Mouse (Mus musculus): ENCODE measurements around the gene Ube2c. TPM values are rescaled to one million over a fixed set of nuclear protein-coding genes. Genes with fewer than 3 reads are reported as not detected.

The Ube2c gene
- polyA plus RNA-seq, 2 experiments, result 279 to 293 TPM

DNA sequence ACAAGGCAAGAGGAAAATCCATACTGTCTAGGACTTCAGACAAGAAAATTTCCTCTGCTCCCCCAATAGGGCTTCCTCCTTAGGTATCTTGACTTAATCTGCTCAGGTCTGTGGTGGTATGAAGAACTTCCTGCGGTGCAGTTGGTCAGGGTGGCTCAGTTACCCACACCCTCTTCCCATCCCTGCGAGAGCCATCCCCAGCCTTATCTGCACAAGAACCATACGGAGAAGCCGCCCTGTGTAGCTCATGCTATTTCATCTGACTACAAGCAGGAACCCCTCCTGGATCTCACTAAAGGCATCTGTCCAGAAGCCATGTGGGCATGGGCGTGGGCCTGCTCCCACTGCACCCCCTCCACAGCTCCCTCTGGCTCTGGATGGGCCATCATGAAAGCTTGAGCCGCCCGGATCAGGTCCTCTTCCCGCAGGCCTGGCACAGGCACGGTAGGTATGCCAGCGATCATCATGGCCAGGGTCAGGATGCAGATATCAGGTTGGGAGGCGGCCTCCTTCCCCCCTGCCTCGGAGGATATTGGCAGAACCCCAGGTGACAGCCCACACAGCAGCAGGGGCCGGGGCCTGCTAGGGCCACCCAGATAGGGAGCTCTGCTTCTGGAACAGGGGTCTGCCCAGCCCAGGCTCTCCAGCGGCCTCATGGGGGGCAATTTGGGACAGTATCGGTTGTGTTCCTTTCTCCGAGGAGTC lies 57.6 kb downstream of the Ube2c start:
- 93% methylated on average over 14 of the region's 16 CpGs for WGBS
- Histone ChIP-seq H3K4me2 (replicated peaks; ENCODE audit: low read depth, low read length, severe bottlenecking) (no peak overlapping the region), H3K9me3 (ENCODE audit: control insufficient read depth, low read length) (no peaks in the 10 kb centered on the region), H3K27me3 (ENCODE audit: control insufficient read depth, insufficient read depth, low read length) (no peaks in the 10 kb centered on the region), H3K4me1 (ENCODE audit: control insufficient read depth, insufficient read depth, low read length) (peaks cover 6% of the 10 kb centered on the region; the same call in 1 of the 2 replicates), H3K4me3 (replicated peaks; ENCODE audit: low read length) (no peak overlapping the region), H3K27ac (replicated peaks; ENCODE audit: low read depth, low read length) (no peak overlapping the region), H3K36me3 (ENCODE audit: control insufficient read depth, insufficient read depth, low read length) (peaks cover 42% of the 10 kb centered on the region), H3K9ac (ENCODE audit: low read depth, low read length, severe bottlenecking) (no peak overlapping the region)
- ATAC-seq (ENCODE audit: low FRiP score, low read depth), result no peak
- TF ChIP-seq POLR2A (IDR thresholded peaks at IDR 0.05; ENCODE audit: borderline replicate concordance, extremely low read depth, insufficient read depth, insufficient read length), result no peak
- no peak for DNase-seq (ENCODE audit: low spot score)

Other genes with a start within 250 kb of the Ube2c start
- gene Wfdc2, start 207.5 kb upstream of the Ube2c start, polyA plus RNA-seq (2012; rRNA removed), result 30.4 and 31.0 TPM in 2 replicates
- gene Wfdc2, start 207.5 kb upstream of the Ube2c start, polyA plus RNA-seq (2014; fragmentation: Nextera tagmentation; extraction: Ambion mirVana), result 27.3 and 44.0 TPM in 2 replicates
- gene Spint3, start 196.4 kb upstream of the Ube2c start, polyA plus RNA-seq (2012; rRNA removed), result not detected in 2 replicates
- gene Spint3, start 196.4 kb upstream of the Ube2c start, polyA plus RNA-seq (2014; fragmentation: Nextera tagmentation; extraction: Ambion mirVana), result not detected in 2 replicates
- 0.37 and 0.55 TPM in 2 replicates for gene Wfdc6a, start 184.5 kb upstream of the Ube2c start, polyA plus RNA-seq (2012; rRNA removed)
- 0.25 and 0.53 TPM in 2 replicates for gene Wfdc6a, start 184.5 kb upstream of the Ube2c start, polyA plus RNA-seq (2014; fragmentation: Nextera tagmentation; extraction: Ambion mirVana)
- gene Eppin, start 176.3 kb upstream of the Ube2c start, polyA plus RNA-seq (2012; rRNA removed), result not detected in 2 replicates
- not detected in 2 replicates for gene Eppin, start 176.3 kb upstream of the Ube2c start, polyA plus RNA-seq (2014; fragmentation: Nextera tagmentation; extraction: Ambion mirVana)
- gene Wfdc6b, start 156.4 kb upstream of the Ube2c start, polyA plus RNA-seq (2012; rRNA removed), result not detected in 2 replicates
- gene Wfdc6b, start 156.4 kb upstream of the Ube2c start, polyA plus RNA-seq (2014; fragmentation: Nextera tagmentation; extraction: Ambion mirVana), result not detected in 2 replicates
- gene Wfdc8, start 156.3 kb upstream of the Ube2c start, polyA plus RNA-seq (2012; rRNA removed), result not detected in 2 replicates
- gene Wfdc8, start 156.3 kb upstream of the Ube2c start, polyA plus RNA-seq (2014; fragmentation: Nextera tagmentation; extraction: Ambion mirVana), result not detected in 2 replicates
- gene Wfdc16, start 131.1 kb upstream of the Ube2c start, polyA plus RNA-seq (2012; rRNA removed), result not detected in 2 replicates
- gene Wfdc16, start 131.1 kb upstream of the Ube2c start, polyA plus RNA-seq (2014; fragmentation: Nextera tagmentation; extraction: Ambion mirVana), result not detected in 2 replicates
- gene Wfdc10, start 113.9 kb upstream of the Ube2c start, polyA plus RNA-seq (2012; rRNA removed), result 0.31 and 0.37 TPM in 2 replicates
- 0.68 TPM in 1 of 2 replicates, not detected in the other for gene Wfdc10, start 113.9 kb upstream of the Ube2c start, polyA plus RNA-seq (2014; fragmentation: Nextera tagmentation; extraction: Ambion mirVana)
- gene Wfdc9, start 113.3 kb upstream of the Ube2c start, polyA plus RNA-seq (2012; rRNA removed), result not detected in 2 replicates
- not detected in 2 replicates for gene Wfdc9, start 113.3 kb upstream of the Ube2c start, polyA plus RNA-seq (2014; fragmentation: Nextera tagmentation; extraction: Ambion mirVana)
- not detected in 2 replicates for gene Wfdc11, start 95.8 kb upstream of the Ube2c start, polyA plus RNA-seq (2012; rRNA removed)
- gene Wfdc11, start 95.8 kb upstream of the Ube2c start, polyA plus RNA-seq (2014; fragmentation: Nextera tagmentation; extraction: Ambion mirVana), result not detected in 2 replicates
- 0.06 and 0.08 TPM in 2 replicates for gene Wfdc13, start 84.8 kb upstream of the Ube2c start, polyA plus RNA-seq (2012; rRNA removed)
- gene Wfdc13, start 84.8 kb upstream of the Ube2c start, polyA plus RNA-seq (2014; fragmentation: Nextera tagmentation; extraction: Ambion mirVana), result 0.18 TPM in 1 of 2 replicates, not detected in the other
- gene Spint4, start 71.4 kb upstream of the Ube2c start, polyA plus RNA-seq (2012; rRNA removed), result not detected in 2 replicates
- gene Spint4, start 71.4 kb upstream of the Ube2c start, polyA plus RNA-seq (2014; fragmentation: Nextera tagmentation; extraction: Ambion mirVana), result not detected in 2 replicates
- not detected in 2 replicates for gene Spint5, start 54.6 kb upstream of the Ube2c start, polyA plus RNA-seq (2012; rRNA removed)
- gene Spint5, start 54.6 kb upstream of the Ube2c start, polyA plus RNA-seq (2014; fragmentation: Nextera tagmentation; extraction: Ambion mirVana), result not detected in 2 replicates
- 0.67 and 0.79 TPM in 2 replicates for gene Wfdc3, start 24.0 kb upstream of the Ube2c start, polyA plus RNA-seq (2012; rRNA removed)
- 0.37 and 0.50 TPM in 2 replicates for gene Wfdc3, start 24.0 kb upstream of the Ube2c start, polyA plus RNA-seq (2014; fragmentation: Nextera tagmentation; extraction: Ambion mirVana)
- 46.0 and 58.6 TPM in 2 replicates for gene Dnttip1, start 23.9 kb upstream of the Ube2c start, polyA plus RNA-seq (2012; rRNA removed)
- gene Dnttip1, start 23.9 kb upstream of the Ube2c start, polyA plus RNA-seq (2014; fragmentation: Nextera tagmentation; extraction: Ambion mirVana), result 70.1 and 70.6 TPM in 2 replicates
- 178 and 322 TPM in 2 replicates for gene Tnnc2, start 10.1 kb downstream of the Ube2c start, polyA plus RNA-seq (2012; rRNA removed)
- gene Tnnc2, start 10.1 kb downstream of the Ube2c start, polyA plus RNA-seq (2014; fragmentation: Nextera tagmentation; extraction: Ambion mirVana), result 273 and 401 TPM in 2 replicates
- 26.0 and 35.0 TPM in 2 replicates for gene Snx21, start 15.9 kb downstream of the Ube2c start, polyA plus RNA-seq (2012; rRNA removed)
- gene Snx21, start 15.9 kb downstream of the Ube2c start, polyA plus RNA-seq (2014; fragmentation: Nextera tagmentation; extraction: Ambion mirVana), result 29.2 and 34.0 TPM in 2 replicates
- gene Acot8, start 35.0 kb downstream of the Ube2c start, polyA plus RNA-seq (2012; rRNA removed), result 31.5 and 41.2 TPM in 2 replicates
- gene Acot8, start 35.0 kb downstream of the Ube2c start, polyA plus RNA-seq (2014; fragmentation: Nextera tagmentation; extraction: Ambion mirVana), result 14.0 and 15.2 TPM in 2 replicates
- 4.3 and 4.9 TPM in 2 replicates for gene Zswim3, start 35.2 kb downstream of the Ube2c start, polyA plus RNA-seq (2012; rRNA removed)
- 6.9 and 7.0 TPM in 2 replicates for gene Zswim3, start 35.2 kb downstream of the Ube2c start, polyA plus RNA-seq (2014; fragmentation: Nextera tagmentation; extraction: Ambion mirVana)
- 9.1 and 11.2 TPM in 2 replicates for gene Zswim1, start 52.8 kb downstream of the Ube2c start, polyA plus RNA-seq (2012; rRNA removed)
- 19.5 and 19.9 TPM in 2 replicates for gene Zswim1, start 52.8 kb downstream of the Ube2c start, polyA plus RNA-seq (2014; fragmentation: Nextera tagmentation; extraction: Ambion mirVana)
- 0.09 and 0.13 TPM in 2 replicates for gene Spata25, start 58.6 kb downstream of the Ube2c start, polyA plus RNA-seq (2012; rRNA removed)
- not detected in 2 replicates for gene Spata25, start 58.6 kb downstream of the Ube2c start, polyA plus RNA-seq (2014; fragmentation: Nextera tagmentation; extraction: Ambion mirVana)
- 197 and 285 TPM in 2 replicates for gene Ctsa, start 63.0 kb downstream of the Ube2c start, polyA plus RNA-seq (2012; rRNA removed)
- gene Ctsa, start 63.0 kb downstream of the Ube2c start, polyA plus RNA-seq (2014; fragmentation: Nextera tagmentation; extraction: Ambion mirVana), result 147 and 163 TPM in 2 replicates
- 7.2 and 8.5 TPM in 2 replicates for gene Neurl2, start 63.6 kb downstream of the Ube2c start, polyA plus RNA-seq (2012; rRNA removed)
- 5.5 and 7.6 TPM in 2 replicates for gene Neurl2, start 63.6 kb downstream of the Ube2c start, polyA plus RNA-seq (2014; fragmentation: Nextera tagmentation; extraction: Ambion mirVana)
- 45.5 and 55.3 TPM in 2 replicates for gene Pltp, start 87.8 kb downstream of the Ube2c start, polyA plus RNA-seq (2012; rRNA removed)
- gene Pltp, start 87.8 kb downstream of the Ube2c start, polyA plus RNA-seq (2014; fragmentation: Nextera tagmentation; extraction: Ambion mirVana), result 51.1 and 56.2 TPM in 2 replicates
- 40.5 and 48.6 TPM in 2 replicates for gene Pcif1, start 109.4 kb downstream of the Ube2c start, polyA plus RNA-seq (2012; rRNA removed)
- 66.4 and 73.0 TPM in 2 replicates for gene Pcif1, start 109.4 kb downstream of the Ube2c start, polyA plus RNA-seq (2014; fragmentation: Nextera tagmentation; extraction: Ambion mirVana)
- gene Zfp335, start 141.9 kb downstream of the Ube2c start, polyA plus RNA-seq (2012; rRNA removed), result 37.9 and 48.9 TPM in 2 replicates
- 13.7 and 17.7 TPM in 2 replicates for gene Zfp335, start 141.9 kb downstream of the Ube2c start, polyA plus RNA-seq (2014; fragmentation: Nextera tagmentation; extraction: Ambion mirVana)
- 16.7 and 20.3 TPM in 2 replicates for gene Mmp9, start 170.9 kb downstream of the Ube2c start, polyA plus RNA-seq (2012; rRNA removed)
- gene Mmp9, start 170.9 kb downstream of the Ube2c start, polyA plus RNA-seq (2014; fragmentation: Nextera tagmentation; extraction: Ambion mirVana), result 13.6 and 19.1 TPM in 2 replicates
- 6.9 and 7.0 TPM in 2 replicates for gene Slc12a5, start 190.9 kb downstream of the Ube2c start, polyA plus RNA-seq (2012; rRNA removed)
- gene Slc12a5, start 190.9 kb downstream of the Ube2c start, polyA plus RNA-seq (2014; fragmentation: Nextera tagmentation; extraction: Ambion mirVana), result 0.72 and 0.88 TPM in 2 replicates